Mouse (Mus musculus) heart, embryonic 10.5 days (tissue): ENCODE measurements at regions not wholly inside any gene's neighbourhood (a gene's known extent, or its start where the extent isn't known, plus 50 kb on each side); places are given as distances from the start of the nearest gene placed in this dataset.

Experiments
- DNase-seq: peaks from one replicate; pipeline ENCODE4 v3.0.0-alpha.2; 2017; ENCODE audit warnings: low spot score
- H3K27ac ChIP-seq: fragments of 300-500 bp; sonication (generic); 2 replicates; pipeline ENCODE4 v1.5.1; 2016; ENCODE audit warnings: mild to moderate bottlenecking
- H3K27me3 ChIP-seq: fragments of 300-500 bp; sonication (generic); 2 replicates; pipeline ENCODE4 v1.6.1; 2016; ENCODE audit warnings: mild to moderate bottlenecking; ENCODE audit not compliant: poor library complexity, insufficient read depth, severe bottlenecking
- H3K36me3 ChIP-seq: fragments of 300-500 bp; sonication (generic); 2 replicates; pipeline ENCODE4 v1.6.1; 2016; ENCODE audit warnings: mild to moderate bottlenecking, moderate library complexity
- H3K4me1 ChIP-seq: fragments of 300-500 bp; sonication (generic); 2 replicates; pipeline ENCODE4 v1.6.1; 2016; ENCODE audit warnings: mild to moderate bottlenecking
- H3K4me3 ChIP-seq: fragments of 300-500 bp; sonication (generic); 2 replicates; pipeline ENCODE4 v1.5.1; 2016; ENCODE audit warnings: mild to moderate bottlenecking, moderate library complexity
- H3K9me3 ChIP-seq: fragments of 300-500 bp; sonication (generic); 2 replicates; pipeline ENCODE4 v1.6.1; 2016; ENCODE audit warnings: mild to moderate bottlenecking, moderate library complexity
- WGBS: fragments of 180-500 bp; shearing (Covaris S2); methylation state at CpG from one replicate; pipeline ENCODE4 v1.1.7; 2016; 5-methylcytosine and 5-hydroxymethylcytosine counted together

DNA sequence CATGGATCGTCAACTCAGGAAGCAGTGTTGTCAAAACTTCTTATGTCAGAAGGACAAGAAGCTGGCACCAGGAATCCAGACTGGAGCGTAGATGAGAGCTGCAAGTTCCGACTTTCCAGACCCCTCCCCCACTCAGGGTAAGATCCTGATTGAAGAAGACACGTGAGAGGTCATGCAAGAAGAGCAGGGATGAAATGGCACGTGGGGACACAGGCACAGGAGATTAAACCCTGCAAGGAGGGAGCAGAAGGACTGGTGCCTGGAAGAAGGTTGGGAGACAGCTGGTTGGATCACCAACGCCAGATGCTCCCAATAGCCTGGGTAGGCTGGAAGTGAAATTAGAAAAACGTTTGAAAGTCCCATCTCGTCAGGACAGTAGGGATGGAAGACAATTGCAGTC is 191.3 kb downstream of the Sox9 start:
- H3K27me3 ChIP-seq, result peaks cover 23% of the 10 kb centered on the region
- no peaks in the 10 kb centered on the region for H3K9me3 ChIP-seq
- peaks cover 20% of the 10 kb centered on the region for H3K4me1 ChIP-seq
- DNase-seq, result no peak
- H3K36me3 ChIP-seq, result no peaks in the 10 kb centered on the region
- WGBS, result 63% methylated on average over 8 of the region's 8 CpGs
- H3K4me3 ChIP-seq, result no peak overlapping the region
- no peak overlapping the region for H3K27ac ChIP-seq

DNA sequence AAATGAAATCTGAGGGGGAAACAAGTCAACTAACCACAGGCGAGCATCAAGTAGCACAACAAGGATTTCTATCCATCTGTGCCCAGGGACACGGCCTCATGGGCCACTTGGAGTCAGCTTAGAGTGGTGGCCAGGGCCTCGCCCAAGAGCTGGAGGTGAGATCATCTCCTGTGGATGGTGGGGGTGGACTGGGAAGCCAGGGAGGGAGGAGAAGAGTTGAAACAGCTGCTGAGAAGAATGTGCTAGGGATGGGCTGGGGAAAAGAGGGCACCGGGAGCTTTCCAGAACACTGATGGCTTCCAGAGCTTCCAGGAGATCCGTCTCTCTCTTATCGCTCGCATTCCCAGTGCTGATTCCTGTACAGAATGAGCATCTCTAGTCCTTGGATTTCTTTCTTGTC is 192.9 kb downstream of the Sox9 start:
- Histone ChIP-seq H3K4me1 (peaks cover 34% of the 10 kb centered on the region), H3K27me3 (peaks cover 19% of the 10 kb centered on the region)
- WGBS, result 70% methylated on average over 7 of the region's 7 CpGs

DNA sequence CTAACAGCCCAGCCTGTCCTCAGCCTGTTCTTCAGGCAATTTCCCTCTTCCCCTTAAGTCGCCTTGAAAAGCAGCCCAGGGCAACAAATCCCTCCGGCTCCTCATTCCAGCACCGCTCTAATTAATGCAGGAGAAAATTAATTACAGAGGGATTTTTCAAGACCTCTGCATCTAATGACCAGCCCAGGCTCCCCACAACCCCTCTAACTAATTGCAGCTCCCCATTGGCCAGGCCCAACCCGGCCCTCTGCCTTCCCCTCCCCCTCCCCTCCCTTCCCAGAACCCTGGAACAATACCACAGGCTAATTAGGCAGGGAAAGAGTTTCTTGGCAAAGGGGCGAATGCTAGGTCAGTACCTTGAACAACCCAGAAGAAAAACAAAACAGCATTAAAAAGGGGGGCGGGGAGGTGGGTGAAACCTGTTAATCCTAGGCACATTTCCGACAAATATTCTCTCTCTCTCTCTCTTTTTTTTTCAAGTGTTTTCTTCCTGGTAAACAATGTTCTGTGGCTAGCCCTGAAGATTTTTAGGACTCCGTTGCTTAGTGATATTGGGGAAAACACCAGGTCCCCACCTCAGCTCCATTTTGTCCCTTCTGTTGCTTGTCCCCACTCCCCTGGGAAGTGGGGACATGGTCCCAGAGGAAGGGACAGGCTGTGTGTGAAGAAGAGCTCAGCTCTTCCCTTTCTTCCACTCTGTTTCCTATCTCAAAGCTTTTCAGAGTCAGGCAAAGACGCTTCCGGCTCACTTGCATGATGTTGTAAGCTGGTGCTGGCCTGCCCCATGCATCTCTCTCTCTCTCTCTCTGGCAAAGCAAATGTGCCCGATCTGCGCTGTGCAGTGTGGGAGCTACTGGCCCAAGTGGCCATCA is 195.1 kb downstream of the Sox9 start:
- no peak overlapping the region for H3K4me3 ChIP-seq
- H3K36me3 ChIP-seq, result no peaks in the 10 kb centered on the region
- DNase-seq, result no peak
- 17% methylated on average over 12 of the region's 12 CpGs for WGBS
- no peaks in the 10 kb centered on the region for H3K9me3 ChIP-seq
- H3K27ac ChIP-seq, result peak overlapping the region; percentile 42; the same call in 1 of the 2 replicates
- H3K27me3 ChIP-seq, result peaks cover 19% of the 10 kb centered on the region
- H3K4me1 ChIP-seq, result peaks cover 37% of the 10 kb centered on the region

More for the DNA sequence above, 192.9 kb downstream of the Sox9 start:
- Histone ChIP-seq H3K36me3 (no peaks in the 10 kb centered on the region), H3K27ac (no peak overlapping the region), H3K4me3 (no peak overlapping the region), H3K9me3 (no peaks in the 10 kb centered on the region)
- no peak for DNase-seq

GRCm38 (mm10) chr11:112978884-112979283 is 196.9 kb downstream of the Sox9 start:
- 11% methylated on average over 6 of the region's 6 CpGs for WGBS
- Histone ChIP-seq H3K36me3 (no peaks in the 10 kb centered on the region), H3K27me3 (peaks cover 19% of the 10 kb centered on the region), H3K9me3 (no peaks in the 10 kb centered on the region), H3K4me3 (no peak overlapping the region), H3K4me1 (peaks cover 40% of the 10 kb centered on the region), H3K27ac (peak overlapping the region; percentile 72; the same call in 1 of the 2 replicates)
- DNase-seq, result peak; percentile 86

DNA sequence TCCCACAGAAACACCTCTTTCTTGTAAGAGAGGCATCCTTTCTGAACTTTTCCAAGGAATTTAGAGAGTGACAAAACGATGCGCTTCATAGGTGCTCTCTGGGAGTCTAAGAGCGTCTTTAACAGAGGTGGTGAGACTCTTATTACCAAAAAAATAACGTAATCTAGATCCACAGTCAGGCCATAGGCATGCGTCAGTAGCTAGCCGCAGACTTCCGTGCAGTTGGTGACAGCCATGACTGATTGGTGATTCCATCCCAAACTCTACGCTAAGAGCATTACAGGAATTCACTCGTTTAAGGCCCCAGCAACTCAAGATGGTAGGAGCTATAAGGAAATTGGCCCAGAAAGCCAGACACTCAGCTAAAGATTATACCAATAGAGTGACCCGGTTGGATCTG is 197.4 kb downstream of the Sox9 start:
- H3K27ac ChIP-seq, result no peak overlapping the region

GRCm38 (mm10) chr11:112982165-112982801 is 200.3 kb downstream of the Sox9 start:
- H3K4me1 ChIP-seq, result peaks cover 35% of the 10 kb centered on the region
- no peak overlapping the region for H3K27ac ChIP-seq
- WGBS, result 74% methylated on average over 11 of the region's 11 CpGs
- H3K36me3 ChIP-seq, result no peaks in the 10 kb centered on the region
- H3K9me3 ChIP-seq, result no peaks in the 10 kb centered on the region
- DNase-seq, result no peak
- peaks cover 22% of the 10 kb centered on the region for H3K27me3 ChIP-seq
- no peak overlapping the region for H3K4me3 ChIP-seq

More for the DNA sequence above, 197.4 kb downstream of the Sox9 start:
- no peak overlapping the region for H3K4me3 ChIP-seq
- no peaks in the 10 kb centered on the region for H3K9me3 ChIP-seq
- no peak for DNase-seq
- H3K36me3 ChIP-seq, result no peaks in the 10 kb centered on the region
- peaks cover 22% of the 10 kb centered on the region for H3K27me3 ChIP-seq
- WGBS, result 53% methylated on average over 10 of the region's 10 CpGs
- peaks cover 40% of the 10 kb centered on the region for H3K4me1 ChIP-seq

DNA sequence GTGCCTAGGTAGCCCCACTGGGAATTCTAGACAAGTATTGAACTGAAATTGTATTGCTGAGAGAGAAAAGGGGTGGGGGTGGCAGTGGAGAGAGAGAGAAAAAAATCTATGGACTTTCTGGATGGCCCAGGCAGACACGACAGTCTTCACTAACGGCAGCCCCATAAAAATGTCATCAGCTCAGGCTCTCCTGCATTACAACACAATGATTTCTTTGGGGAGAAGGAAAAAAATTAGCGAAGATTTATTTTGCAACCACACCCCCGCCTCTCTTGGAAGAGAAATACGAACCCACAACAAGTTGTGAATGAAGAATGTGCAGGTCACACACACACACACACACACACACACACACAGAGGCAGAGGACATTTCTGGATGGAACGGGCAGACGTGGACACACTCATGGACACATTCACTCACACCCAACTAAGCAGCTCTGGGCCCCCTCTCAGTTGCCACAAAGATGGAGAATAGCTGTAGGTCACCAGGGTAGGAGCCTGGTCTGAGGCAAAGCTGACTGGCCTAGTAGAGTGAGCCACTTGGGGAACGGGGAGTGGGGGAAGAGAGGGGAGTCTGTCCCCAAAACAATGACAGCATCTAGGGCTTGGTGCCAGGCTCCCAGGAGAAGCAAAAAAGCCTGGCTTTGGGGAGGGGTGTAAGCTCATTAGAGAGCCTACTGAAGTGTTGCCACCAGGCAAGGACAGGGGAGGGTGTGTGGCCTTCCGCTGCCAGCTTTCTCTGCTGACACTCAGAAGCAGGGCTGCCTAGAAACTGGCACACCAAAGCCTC is 201.0 kb downstream of the Sox9 start:
- no peak overlapping the region for H3K4me3 ChIP-seq
- WGBS, result 78% methylated on average over 9 of the region's 9 CpGs
- DNase-seq, result no peak
- no peaks in the 10 kb centered on the region for H3K9me3 ChIP-seq
- H3K4me1 ChIP-seq, result peaks cover 35% of the 10 kb centered on the region
- peaks cover 24% of the 10 kb centered on the region for H3K27me3 ChIP-seq
- no peak overlapping the region for H3K27ac ChIP-seq
- H3K36me3 ChIP-seq, result no peaks in the 10 kb centered on the region

- no peak for DNase-seq
- Histone ChIP-seq H3K27ac (no peak overlapping the region), H3K27me3 (peaks cover 34% of the 10 kb centered on the region), H3K4me1 (peaks cover 35% of the 10 kb centered on the region), H3K36me3 (no peaks in the 10 kb centered on the region), H3K4me3 (no peak overlapping the region), H3K9me3 (no peaks in the 10 kb centered on the region)
- 75% methylated on average over 9 of the region's 9 CpGs for WGBS
Measured at GRCm38 (mm10) chr11:112986029-112986573, 204.1 kb downstream of the Sox9 start.

GRCm38 (mm10) chr11:112987782-112988181 is 205.8 kb downstream of the Sox9 start:
- H3K4me3 ChIP-seq, result no peak overlapping the region
- peak overlapping the region; percentile 47; the same call in 1 of the 2 replicates for H3K27ac ChIP-seq
- DNase-seq, result no peak
- no peaks in the 10 kb centered on the region for H3K9me3 ChIP-seq
- H3K27me3 ChIP-seq, result peaks cover 44% of the 10 kb centered on the region
- H3K4me1 ChIP-seq, result peaks cover 39% of the 10 kb centered on the region
- no peaks in the 10 kb centered on the region for H3K36me3 ChIP-seq
- 72% methylated on average over 7 of the region's 7 CpGs for whole genome bisulfite sequencing

GRCm38 (mm10) chr11:112988900-112989299 is 206.9 kb downstream of the Sox9 start:
- Histone ChIP-seq H3K4me1 (peaks cover 39% of the 10 kb centered on the region), H3K4me3 (no peak overlapping the region), H3K27ac (0 out of 2 replicates have a peak overlapping the region, but pooled peaks have one; percentile 67), H3K9me3 (no peaks in the 10 kb centered on the region), H3K27me3 (peaks cover 44% of the 10 kb centered on the region), H3K36me3 (no peaks in the 10 kb centered on the region)
- no peak for DNase-seq
- WGBS, result 43% methylated on average over 1 of the region's 1 CpGs

DNA sequence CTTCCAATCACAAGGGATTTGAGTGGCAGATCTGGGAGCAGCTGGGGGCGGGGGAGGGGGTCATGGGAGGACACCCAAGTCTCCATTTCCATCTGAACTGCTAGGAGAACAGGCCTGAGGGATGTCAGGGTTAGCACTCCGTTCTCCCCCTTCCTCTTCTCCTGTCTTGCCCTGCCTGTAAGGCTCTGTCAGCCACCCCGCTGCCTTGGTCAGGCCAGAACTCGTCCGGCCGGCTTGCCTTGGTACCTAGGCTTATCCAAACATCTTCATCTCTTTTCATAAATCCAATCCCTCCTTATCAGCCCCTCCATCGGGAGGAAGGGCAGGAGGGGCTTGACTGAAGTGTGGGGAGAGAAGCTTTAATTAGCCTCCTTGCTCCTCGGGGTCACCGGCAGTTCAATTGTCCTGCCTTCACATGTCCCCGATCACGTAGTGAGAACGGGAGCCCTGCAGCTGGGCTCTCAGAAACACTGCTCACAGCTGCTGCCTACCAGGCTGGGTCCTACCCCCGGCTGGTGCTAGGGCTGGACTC is 208.0 kb downstream of the Sox9 start:
- no peak for DNase-seq
- H3K4me1 ChIP-seq, result peaks cover 39% of the 10 kb centered on the region
- H3K27me3 ChIP-seq, result peaks cover 36% of the 10 kb centered on the region
- H3K27ac ChIP-seq, result peak overlapping the region; percentile 67
- no peaks in the 10 kb centered on the region for H3K9me3 ChIP-seq
- H3K36me3 ChIP-seq, result no peaks in the 10 kb centered on the region
- 39% methylated on average over 13 of the region's 13 CpGs for WGBS
- H3K4me3 ChIP-seq, result no peak overlapping the region

DNA sequence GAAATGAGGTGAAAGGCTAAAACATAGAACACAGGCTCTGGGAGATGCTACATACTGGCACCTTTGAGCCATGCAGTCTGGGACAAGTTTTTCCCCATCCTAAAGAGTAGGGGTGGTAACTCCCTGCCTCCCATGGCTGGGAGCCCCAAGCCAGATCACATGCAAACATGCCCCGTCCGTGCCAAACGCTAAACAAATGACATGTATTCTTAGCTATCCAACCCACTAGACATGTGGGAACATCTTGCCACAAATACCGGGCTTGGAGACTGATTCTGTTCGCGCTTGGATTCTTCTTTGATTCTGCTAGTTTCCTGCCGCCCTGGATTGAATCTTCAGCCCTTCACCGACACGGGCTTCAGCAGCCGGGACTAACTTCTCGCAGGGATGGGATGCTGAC is 208.7 kb downstream of the Sox9 start:
- no peak overlapping the region for H3K4me3 ChIP-seq
- no peaks in the 10 kb centered on the region for H3K36me3 ChIP-seq
- H3K4me1 ChIP-seq, result peaks cover 39% of the 10 kb centered on the region
- H3K27ac ChIP-seq, result no peak overlapping the region
- H3K9me3 ChIP-seq, result no peaks in the 10 kb centered on the region
- no peak for DNase-seq
- peaks cover 36% of the 10 kb centered on the region for H3K27me3 ChIP-seq
- 87% methylated on average over 11 of the region's 11 CpGs for WGBS
